Mouse (Mus musculus): ENCODE results near the gene Dlg2.
A peak's percentile ranks its signal among the peaks of the same experiment; 100 is the strongest.

- TF ChIP-seq CTCF (IDR thresholded peaks at IDR 0.05; ENCODE audit: borderline replicate concordance, control insufficient read depth, extremely low read depth, insufficient read depth, low read length, poor library complexity) (peak; percentile 65; the same call in 1 of the 2 replicates), POLR2A (IDR thresholded peaks at IDR 0.05; ENCODE audit: control insufficient read depth, extremely low read depth, insufficient read depth, low read length, poor library complexity) (peak; percentile 65; the same call in 1 of the 2 replicates)
Observed at GRCm38 (mm10) chr7:90456845-90457468, 19.5 kb upstream of the Dlg2 start, which contains the start of gene Tmem126a.
